Mouse (Mus musculus) kidney, adult 2 months (tissue): ENCODE results near the gene Noa1.

ENCODE experiments used
- CTCF ChIP-seq: fragments of 200-500 bp; conservative IDR thresholded peaks from 2 replicates; pipeline ENCODE4 v1.5.1; 2011; ENCODE audit warnings: low read depth, mild to moderate bottlenecking, control low read depth, low read length, moderate library complexity, mixed read lengths; ENCODE audit not compliant: insufficient read depth, insufficient read length
- POLR2A ChIP-seq: fragments of 200-500 bp; IDR thresholded peaks from one replicate; pipeline ENCODE4 v1.6.1; 2011; ENCODE audit warnings: low read depth, low read length, control low read depth

DNA sequence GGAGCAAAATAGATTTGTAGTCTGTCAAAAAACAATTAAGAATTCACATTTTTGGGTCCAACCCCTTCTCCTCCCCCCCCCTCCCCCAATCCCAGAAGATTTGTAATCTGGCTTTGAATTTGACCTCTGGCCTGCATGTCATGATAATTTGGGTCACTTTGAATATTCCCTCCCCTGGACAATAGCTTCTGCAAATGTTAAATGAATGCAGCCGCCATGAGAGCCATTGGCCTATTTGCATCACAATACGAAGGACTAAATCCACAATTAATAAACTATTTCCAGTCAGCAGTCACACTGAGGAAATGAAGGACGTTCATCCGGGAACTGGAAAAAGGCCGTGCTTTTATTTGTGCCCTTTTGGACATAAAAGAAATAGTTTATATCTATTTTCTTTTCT lies 47.8 kb downstream of the Noa1 start:
- TF ChIP-seq CTCF (no peak), POLR2A (no peak)
